Mouse (Mus musculus) spleen, embryonic (tissue): ENCODE measurements around the gene Cacna2d2.

Experiments
- CTCF ChIA-PET: fragments of 350-600 bp; sonication (Branson Sonifier 250); formaldehyde crosslinking; loops from one replicate; lab custom pipeline; 2022; lab: Charles Lee

Gene Cacna2d2

DNA sequence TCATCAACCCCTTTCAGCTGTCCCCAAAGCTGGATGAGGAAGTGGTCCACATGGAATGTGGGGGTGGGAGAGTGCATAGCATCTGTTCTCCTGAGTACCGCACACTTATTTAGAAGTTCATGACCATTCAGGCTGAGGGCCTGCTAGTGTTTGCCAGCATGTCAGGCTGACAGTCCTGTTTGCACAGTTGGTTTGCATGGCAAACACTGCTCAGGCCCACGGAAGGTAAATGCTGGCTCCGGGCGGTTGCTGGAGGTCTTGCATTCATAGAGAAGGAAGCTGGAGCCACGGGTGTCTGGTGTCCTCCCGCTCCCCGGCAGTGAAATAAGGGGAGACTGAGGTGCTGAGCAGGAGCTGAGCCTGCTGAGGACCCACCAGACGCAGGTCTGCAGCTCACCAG is 53.7 kb downstream of the Cacna2d2 start:
- CTCF ChIA-PET = no interaction called here

DNA sequence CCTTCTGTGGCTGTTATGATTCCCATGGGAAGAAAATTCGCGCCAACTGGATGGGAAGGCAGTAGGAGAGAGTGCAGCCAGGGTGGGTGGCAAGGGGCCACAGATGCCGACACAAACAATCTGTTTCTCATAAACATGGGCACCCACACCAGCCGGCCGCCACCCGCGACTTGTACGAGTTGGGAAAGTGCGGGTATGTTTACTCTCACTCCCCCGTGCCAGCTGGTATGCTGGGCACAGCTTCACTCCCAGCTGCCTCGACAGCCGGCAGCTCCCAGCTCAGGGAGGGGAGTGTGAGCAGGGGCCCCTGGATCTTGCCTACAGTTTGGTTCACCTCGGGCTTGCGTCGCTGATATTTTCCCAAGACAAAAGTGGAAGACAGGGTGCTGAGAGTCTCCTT is 57.3 kb downstream of the Cacna2d2 start:
- CTCF ChIA-PET = no interaction called here

DNA sequence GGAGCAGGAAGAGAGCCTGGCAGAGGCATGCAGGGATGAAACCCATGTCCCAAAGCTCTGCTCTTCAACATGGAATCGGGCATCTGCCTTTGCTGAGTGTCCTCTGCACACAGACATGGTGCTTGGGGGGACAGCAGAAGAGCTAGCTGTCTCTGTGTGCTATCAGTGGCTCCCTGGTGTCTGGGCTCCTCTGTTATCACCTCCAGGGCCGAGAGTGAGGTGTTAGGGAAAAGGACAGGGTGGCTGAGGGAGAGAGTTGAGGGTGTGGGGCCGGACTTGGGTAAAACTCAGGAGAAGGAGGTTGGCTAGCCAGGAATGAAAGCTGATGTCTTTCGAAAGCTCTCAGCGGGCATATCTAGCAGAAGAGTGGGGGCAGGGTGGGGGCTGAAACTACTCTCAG is 63.5 kb downstream of the Cacna2d2 start:
- CTCF ChIA-PET = interaction anchor here (0.5 kb wide), 1 partner anchor 1673 kb away, joined by 3 read pairs; no protein-coding TSS in a partner anchor

GRCm38 (mm10) chr9:107463509-107463908 is 64.1 kb downstream of the Cacna2d2 start:
- CTCF ChIA-PET = no interaction called here

DNA sequence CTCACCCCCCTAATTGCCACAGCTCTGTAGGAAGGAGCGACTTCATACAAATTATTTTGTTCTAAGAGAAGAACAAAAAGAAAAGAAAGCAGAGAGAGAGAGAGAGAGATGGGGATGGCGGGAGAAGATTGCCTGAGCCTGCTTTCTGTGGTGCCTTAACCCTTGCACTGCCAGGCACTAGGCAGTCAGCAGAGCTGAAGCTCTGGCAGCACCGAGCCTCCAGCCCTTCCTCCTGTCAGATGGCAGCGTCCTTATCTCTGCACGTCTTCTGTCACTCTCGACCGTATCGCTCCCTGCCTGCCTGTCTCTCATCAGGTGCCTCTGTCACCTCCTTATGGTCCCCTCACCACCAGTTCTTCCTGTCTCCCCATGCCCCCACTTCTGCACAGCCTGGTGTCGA is 64.7 kb downstream of the Cacna2d2 start:
- CTCF ChIA-PET = no interaction called here

GRCm38 (mm10) chr9:107465657-107466056 is 66.2 kb downstream of the Cacna2d2 start:
- CTCF ChIA-PET = no interaction called here

- CTCF ChIA-PET = no interaction called here
Observed at GRCm38 (mm10) chr9:107469213-107469795, 69.9 kb downstream of the Cacna2d2 start.

DNA sequence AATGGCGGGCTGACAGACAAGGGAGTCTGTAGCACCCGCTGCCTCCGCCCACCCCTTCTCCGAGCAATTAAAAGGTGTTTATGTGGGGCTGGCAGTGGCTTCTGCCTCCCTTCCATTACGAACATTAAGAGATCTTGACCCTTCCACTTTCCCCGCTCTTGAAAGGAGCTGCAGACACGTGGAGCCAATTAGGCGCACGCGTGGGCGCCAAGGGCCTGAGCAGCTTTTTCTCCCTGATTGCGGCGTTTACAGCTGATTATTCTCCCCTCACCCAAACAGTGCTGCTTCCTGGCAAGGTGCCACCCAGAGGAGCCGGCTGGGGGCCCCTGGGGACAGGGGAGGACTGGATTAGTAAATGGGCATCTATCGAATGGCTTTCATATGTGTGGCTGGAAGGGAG is 71.0 kb downstream of the Cacna2d2 start:
- CTCF ChIA-PET = interaction anchor here (1.2 kb wide), 1 partner anchor 30 kb away, joined by 3 read pairs; no protein-coding TSS in a partner anchor

GRCm38 (mm10) chr9:107474016-107474415 is 74.6 kb downstream of the Cacna2d2 start:
- CTCF ChIA-PET = no interaction called here

GRCm38 (mm10) chr9:107478979-107479378 is 79.6 kb downstream of the Cacna2d2 start:
- CTCF ChIA-PET = no interaction called here

GRCm38 (mm10) chr9:107479593-107479992 is 80.2 kb downstream of the Cacna2d2 start:
- CTCF ChIA-PET = no interaction called here

DNA sequence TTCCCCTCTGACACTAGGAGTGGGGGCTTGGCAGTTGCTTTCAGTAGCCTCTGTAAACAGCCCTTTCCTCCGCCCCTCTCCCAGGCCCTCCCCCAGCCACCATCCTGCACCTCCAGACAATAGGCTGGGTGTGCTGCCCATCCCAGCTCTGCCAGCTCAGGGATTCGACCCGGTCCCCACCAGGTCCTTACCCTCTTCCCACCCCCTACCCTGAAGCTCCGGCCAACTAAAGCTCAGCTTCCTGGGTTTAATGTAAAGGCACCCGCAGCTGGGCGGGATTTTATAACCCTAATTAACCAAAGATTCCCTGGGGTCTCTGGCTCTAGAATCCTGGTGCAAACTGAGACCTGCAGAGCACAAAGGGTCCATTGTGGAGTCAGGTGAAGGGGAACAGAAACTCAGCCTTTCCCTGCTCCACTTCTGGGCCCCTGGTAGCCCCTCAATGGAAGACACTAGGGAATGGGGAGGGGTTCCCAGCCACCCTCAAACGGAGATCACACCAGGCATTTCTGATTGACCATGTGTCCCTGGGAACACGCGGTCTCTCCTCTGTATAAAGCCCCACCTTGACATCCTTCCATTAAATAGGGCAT is 81.2 kb downstream of the Cacna2d2 start:
- CTCF ChIA-PET = interaction anchor here (0.6 kb wide), 2 partner anchors 705 to 965 kb away, joined by 3 to 6 read pairs; no protein-coding TSS in a partner anchor

DNA sequence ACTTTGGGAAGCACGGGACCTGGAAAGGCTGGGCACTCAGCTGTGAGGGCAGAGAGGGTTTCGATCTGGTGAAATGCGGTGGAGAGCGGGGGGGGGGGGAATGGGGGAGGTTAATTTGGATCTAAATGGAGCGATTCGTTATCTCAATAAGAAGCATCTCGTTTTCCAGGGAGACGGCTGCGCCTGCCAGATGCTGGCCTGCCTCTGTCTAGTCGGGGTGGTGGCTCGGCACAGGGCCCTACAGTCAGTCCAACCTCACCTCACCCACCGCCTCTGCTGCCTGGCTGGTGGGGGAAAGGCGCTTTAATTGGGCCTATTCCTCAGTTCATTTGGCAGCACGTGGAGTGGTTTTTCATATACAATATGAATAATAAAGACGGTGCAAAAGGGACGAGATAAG is 81.9 kb downstream of the Cacna2d2 start:
- CTCF ChIA-PET = interaction anchor here (0.6 kb wide), 2 partner anchors 704 to 966 kb away, joined by 3 to 6 read pairs; no protein-coding TSS in a partner anchor

GRCm38 (mm10) chr9:107482004-107482403 is 82.6 kb downstream of the Cacna2d2 start:
- CTCF ChIA-PET = no interaction called here

DNA sequence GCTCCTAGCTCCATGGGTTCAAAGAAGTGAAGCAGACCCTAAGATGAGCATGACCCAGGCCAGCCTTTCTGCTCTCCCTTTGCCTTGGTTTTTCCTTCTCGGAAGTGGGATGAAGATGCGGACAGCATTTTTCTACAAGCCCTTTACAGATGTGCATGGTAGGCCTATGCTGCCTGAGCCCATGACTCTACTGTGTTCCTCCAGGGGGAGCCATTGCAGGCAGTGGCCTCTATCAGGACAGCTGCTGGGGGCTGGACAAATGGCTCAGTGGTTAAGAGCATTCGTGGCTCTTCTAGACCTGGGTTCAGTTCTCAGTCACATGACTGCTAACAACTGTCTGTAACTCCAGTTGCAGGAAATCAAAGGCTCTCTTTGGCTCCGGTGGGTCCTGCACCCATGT is 83.4 kb downstream of the Cacna2d2 start:
- CTCF ChIA-PET = no interaction called here

GRCm38 (mm10) chr9:107483714-107484113 is 84.3 kb downstream of the Cacna2d2 start:
- CTCF ChIA-PET = no interaction called here

DNA sequence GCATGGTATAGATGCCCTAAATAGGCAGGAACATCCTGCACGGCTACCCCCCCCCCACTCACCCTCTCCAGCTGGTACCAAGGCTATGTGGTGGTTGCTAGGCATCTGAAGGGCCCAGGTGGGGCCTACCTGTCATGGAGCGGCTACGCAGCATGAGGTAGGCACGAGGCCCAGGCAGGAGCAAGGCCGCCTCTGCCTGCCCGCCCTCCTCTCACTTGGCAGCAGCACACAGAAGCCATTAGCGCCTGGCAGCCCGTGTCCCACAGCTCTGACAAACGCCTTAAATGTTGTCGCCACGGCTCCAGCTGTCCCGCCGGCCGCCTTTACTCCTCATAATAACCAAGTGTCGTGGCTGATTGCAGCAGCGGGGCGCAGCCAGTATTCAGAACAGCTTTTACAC is 84.9 kb downstream of the Cacna2d2 start:
- CTCF ChIA-PET = no interaction called here

GRCm38 (mm10) chr9:107484766-107485165 is 85.4 kb downstream of the Cacna2d2 start:
- CTCF ChIA-PET = interaction anchor here (0.6 kb wide), 1 partner anchor 832 kb away, joined by 3 read pairs; no protein-coding TSS in a partner anchor

- CTCF ChIA-PET = no interaction called here
Observed at GRCm38 (mm10) chr9:107486086-107486485, 86.7 kb downstream of the Cacna2d2 start.

GRCm38 (mm10) chr9:107486507-107487225 is 87.3 kb downstream of the Cacna2d2 start:
- CTCF ChIA-PET = no interaction called here

DNA sequence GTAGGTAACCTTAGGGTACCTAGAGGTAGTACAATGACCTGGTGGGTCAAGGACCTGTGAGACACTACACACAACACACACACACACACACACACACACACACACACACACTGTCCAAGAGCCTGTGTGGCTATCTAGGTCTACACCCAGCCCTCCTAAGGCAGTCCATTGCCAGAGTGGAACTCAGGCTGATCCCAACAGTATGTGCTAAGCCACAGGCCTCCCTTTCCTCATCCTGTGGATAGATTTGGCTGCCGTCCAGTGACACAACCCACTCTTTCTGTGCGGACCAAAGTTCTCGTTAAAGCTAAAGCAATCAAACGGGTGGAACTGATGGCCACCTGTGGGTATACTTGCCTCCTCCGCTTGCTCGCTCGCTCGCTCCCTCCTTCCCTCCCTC is 90.7 kb downstream of the Cacna2d2 start:
- CTCF ChIA-PET = no interaction called here

DNA sequence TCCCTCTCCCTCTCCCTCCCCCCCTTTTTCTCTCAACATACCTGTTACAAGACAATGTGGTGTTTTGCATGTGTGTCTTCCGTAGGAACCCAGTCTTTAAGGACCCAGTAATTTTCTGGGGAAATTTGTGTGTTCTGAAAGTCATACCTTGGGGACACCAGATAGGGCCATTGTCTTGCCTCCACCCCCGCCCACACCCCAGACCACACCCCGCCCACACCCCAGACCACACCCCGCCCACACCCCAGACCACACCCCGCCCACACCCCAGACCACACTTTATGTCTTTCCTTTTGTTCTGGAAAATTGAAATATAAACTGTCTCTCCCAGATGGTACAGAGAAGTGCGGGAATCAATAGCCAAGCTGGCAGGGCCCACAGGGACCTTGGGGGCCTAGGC is 91.2 kb downstream of the Cacna2d2 start:
- CTCF ChIA-PET = no interaction called here

DNA sequence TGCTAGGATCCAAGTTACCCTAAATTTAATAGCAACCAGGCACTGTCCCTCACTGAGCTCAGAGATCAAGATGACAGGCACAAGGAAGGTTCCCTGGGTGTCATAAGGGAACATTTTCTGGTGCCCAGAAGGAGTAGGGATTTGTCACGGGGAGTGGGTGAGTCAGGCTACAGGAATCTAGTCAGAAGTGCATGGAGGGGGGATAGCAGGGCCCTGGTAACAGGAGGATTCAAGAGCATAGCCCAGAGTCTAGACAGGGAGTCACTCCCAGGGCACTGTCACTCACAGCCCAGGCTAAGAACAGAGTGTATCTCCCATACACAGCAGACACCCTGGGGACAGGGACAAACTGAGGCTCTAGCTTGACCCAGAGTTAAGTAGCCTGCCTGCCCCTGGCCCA is 94.1 kb downstream of the Cacna2d2 start:
- CTCF ChIA-PET = no interaction called here
